Mouse (Mus musculus) CH12.LX (cell line): ENCODE data around the gene Spty2d1. TPM values are rescaled to one million over a fixed set of nuclear protein-coding genes. Genes with fewer than 3 reads are reported as not detected.

Experiments used
- DNase-seq: peaks from one replicate; pipeline ENCODE4 v3.0.0-alpha.2; 2013; ENCODE audit errors: extremely low read depth
- H3K27ac ChIP-seq: 2 replicates; pipeline ENCODE4 v1.5.1; 2012; ENCODE audit warnings: low read depth, mild to moderate bottlenecking, control low read depth, moderate library complexity; ENCODE audit not compliant: insufficient read depth
- H3K27me3 ChIP-seq: replicated peaks from 2 replicates; pipeline ENCODE3; 2012; ENCODE audit warnings: inconsistent platforms
- H3K36me3 ChIP-seq, 2 experiments: replicated peaks in 1 of 2; 2 replicates each; pipeline versions ENCODE3 to v1.6.1; 2012; ENCODE audit warnings: inconsistent platforms in 1 of 2, low read length in 1 of 2, mild to moderate bottlenecking in 1 of 2, mixed read lengths in 1 of 2, moderate library complexity in 1 of 2; ENCODE audit not compliant: control insufficient read depth in 1 of 2, insufficient read depth in 1 of 2
- H3K4me1 ChIP-seq, 2 experiments: 2 replicates each; pipeline ENCODE4 v1.6.1; 2012; ENCODE audit warnings: inconsistent platforms in 1 of 2, moderate library complexity in 1 of 2; ENCODE audit not compliant: insufficient read depth in 2 of 2, control insufficient read depth in 1 of 2
- H3K4me2 ChIP-seq: 2 replicates; pipeline ENCODE4 v1.6.1; 2012; ENCODE audit warnings: low read depth, mild to moderate bottlenecking, control low read depth; ENCODE audit not compliant: poor library complexity, insufficient read depth, severe bottlenecking
- H3K4me3 ChIP-seq, 3 experiments: fragments of 150-350 bp in 1 of 3; sonication (generic) in 1 of 3; replicated peaks in 1 of 3; 2 replicates each; pipeline versions ENCODE3 to v1.5.1; 2011 to 2012; ENCODE audit warnings: low read depth in 2 of 3, low read length in 2 of 3, mild to moderate bottlenecking in 2 of 3, moderate library complexity in 2 of 3, control low read depth in 1 of 3, improper control_type of control experiment in 1 of 3, inconsistent platforms in 1 of 3, mixed read lengths in 1 of 3; ENCODE audit not compliant: poor library complexity in 1 of 3
- H3K79me2 ChIP-seq: replicated peaks from 2 replicates; pipeline ENCODE4 v1.6.1; 2012; ENCODE audit warnings: mild to moderate bottlenecking, moderate library complexity; ENCODE audit not compliant: control insufficient read depth, poor library complexity, insufficient read depth, severe bottlenecking; ENCODE audit errors: extremely low read depth
- H3K9ac ChIP-seq: 2 replicates; pipeline ENCODE4 v1.6.1; 2012; ENCODE audit warnings: low read depth, mild to moderate bottlenecking, control low read depth, moderate library complexity; ENCODE audit not compliant: insufficient read depth
- H3K9me3 ChIP-seq: replicated peaks from 2 replicates; pipeline ENCODE3; 2012; ENCODE audit warnings: low read length, inconsistent platforms, mixed read lengths
- CHD2 ChIP-seq: IDR thresholded peaks from 2 replicates; pipeline ENCODE4 v1.6.1; 2011; ENCODE audit warnings: low read length, improper control_type of control experiment
- CTCF ChIP-seq, 2 experiments: IDR thresholded peaks in 1 of 2; conservative IDR thresholded peaks in 1 of 2; 2 replicates each; pipeline ENCODE4 v1.5.1; 2011 to 2012; ENCODE audit warnings: low read depth in 2 of 2, low read length in 2 of 2, improper control_type of control experiment in 1 of 2, inconsistent platforms in 1 of 2, mild to moderate bottlenecking in 1 of 2, moderate library complexity in 1 of 2
- ELF1 ChIP-seq: IDR thresholded peaks from 2 replicates; pipeline ENCODE4 v1.6.1; 2014; ENCODE audit warnings: low read depth, mild to moderate bottlenecking, inconsistent platforms, low read length, improper control_type of control experiment
- HCFC1 ChIP-seq: IDR thresholded peaks from 2 replicates; pipeline ENCODE4 v1.6.1; 2012; ENCODE audit warnings: low read depth, mild to moderate bottlenecking, inconsistent platforms, low read length, improper control_type of control experiment
- IRF4 ChIP-seq: IDR thresholded peaks from 2 replicates; pipeline ENCODE4 v1.6.1; 2014; ENCODE audit warnings: low read depth, mild to moderate bottlenecking, inconsistent platforms, low read length, improper control_type of control experiment
- MEF2A ChIP-seq: IDR thresholded peaks from 2 replicates; pipeline ENCODE4 v1.6.1; 2014; ENCODE audit warnings: low read depth, mild to moderate bottlenecking, inconsistent platforms, low read length, improper control_type of control experiment, borderline replicate concordance
- MXI1 ChIP-seq: IDR thresholded peaks from 2 replicates; pipeline ENCODE4 v1.6.1; 2011; ENCODE audit warnings: mild to moderate bottlenecking, low read depth, low read length, improper control_type of control experiment
- MYC ChIP-seq: IDR thresholded peaks from 2 replicates; pipeline ENCODE4 v1.6.1; 2011; ENCODE audit warnings: low read depth, mild to moderate bottlenecking, improper control_type of control experiment, low read length
- NELFE ChIP-seq: IDR thresholded peaks from 2 replicates; pipeline ENCODE4 v1.6.1; 2011; ENCODE audit warnings: low read depth, low read length, improper control_type of control experiment
- POLR2A ChIP-seq: IDR thresholded peaks from 2 replicates; pipeline ENCODE4 v1.6.1; 2011; ENCODE audit warnings: low read depth, mild to moderate bottlenecking, improper control_type of control experiment, low read length
- RAD21 ChIP-seq: IDR thresholded peaks from 2 replicates; pipeline ENCODE4 v1.6.1; 2011; ENCODE audit warnings: low read depth, mild to moderate bottlenecking, low read length, improper control_type of control experiment, moderate library complexity
- RCOR1 ChIP-seq: conservative IDR thresholded peaks from 2 replicates; pipeline ENCODE4 v1.6.1; 2012; ENCODE audit warnings: low read depth, mild to moderate bottlenecking, inconsistent platforms, low read length, improper control_type of control experiment
- SIN3A ChIP-seq: IDR thresholded peaks from 2 replicates; pipeline ENCODE4 v1.6.1; 2012; ENCODE audit warnings: low read length, improper control_type of control experiment, inconsistent platforms
- TBP ChIP-seq: conservative IDR thresholded peaks from 2 replicates; pipeline ENCODE4 v1.6.1; 2011; ENCODE audit warnings: low read depth, low read length, improper control_type of control experiment
- TCF12 ChIP-seq: IDR thresholded peaks from 2 replicates; pipeline ENCODE4 v1.6.1; 2014; ENCODE audit warnings: low read depth, mild to moderate bottlenecking, inconsistent platforms, low read length, improper control_type of control experiment
- UBTF ChIP-seq: IDR thresholded peaks from 2 replicates; pipeline ENCODE4 v1.6.1; 2012; ENCODE audit warnings: low read depth, mild to moderate bottlenecking, inconsistent platforms, low read length, improper control_type of control experiment, moderate library complexity
- ZMIZ1 ChIP-seq: IDR thresholded peaks from 2 replicates; pipeline ENCODE4 v1.6.1; 2012; ENCODE audit warnings: low read depth, mild to moderate bottlenecking, inconsistent platforms, low read length, improper control_type of control experiment
- ZNF384 ChIP-seq: IDR thresholded peaks from 2 replicates; pipeline ENCODE4 v1.6.1; 2012; ENCODE audit warnings: low read depth, low read length, improper control_type of control experiment, inconsistent platforms
- dilution Hi-C: fragments of 300-500 bp; cut with MboI; formaldehyde crosslinking; loops from 2 replicates; pipeline ENCODE4 v1.14.3; 2020; ENCODE audit warnings: low sequenced_read_pairs; ENCODE audit not compliant: extremely low pct_unique_long_range_greater_than_20kb, extremely low pct_ligation_motif_present
- in situ Hi-C: fragments of 300-500 bp; cut with MboI; formaldehyde crosslinking; loops from 3 replicates; pipeline ENCODE4 v1.14.3; 2019; ENCODE audit warnings: low sequenced_read_pairs, low pct_ligation_motif_present, low pct_unique_long_range_greater_than_20kb, mixed read lengths
- polyA plus RNA-seq: library from polyadenylated mRNA; unstranded; fragments of >175 nt; gene quantifications from 2 replicates; pipeline ENCODE4 v1.2.1, GENCODE M21; 2012; ENCODE audit warnings: low read depth; ENCODE audit not compliant: insufficient read length
- total RNA-seq, 2 experiments: library from RNA; depleted of rRNA; stranded (reverse); fragments of 300-350 nt in 1 of 2; fragments of >200 nt in 1 of 2; gene quantifications; 2 replicates each; pipeline ENCODE4 v1.2.3; 2012 to 2014

Gene Spty2d1
- total and polyA plus RNA-seq, 3 experiments, result 10.5 to 32.6 (median 22.9) TPM

GRCm38 (mm10) chr7:46983280-46983679, 24.9 kb downstream of the Spty2d1 start, which contains the start of gene Gm9999:
TSS of gene Gm9999 (plus strand) at chr7:46983580.
- H3K4me2 ChIP-seq, result no peak within 1 kb of the TSS
- dilution Hi-C loops, result no loop called here
- H3K27ac ChIP-seq, result no peak within 1 kb of the TSS
- H3K36me3 ChIP-seq, result no peaks in the 10 kb centered on the region
- peaks cover 2 to 13% of the 10 kb centered on the region in 2 experiments; a peak in 3 of 4 replicates for H3K4me1 ChIP-seq
- in situ Hi-C loops, result no loop called here
- no peaks in the 10 kb centered on the region for H3K27me3 ChIP-seq
- no peak for TF ChIP-seq POLR2A
- no peak for TF ChIP-seq RAD21
- no peak for TF ChIP-seq SIN3A
- TF ChIP-seq ZNF384, result no peak
- no peak for TF ChIP-seq CHD2
- TF ChIP-seq TCF12, result no peak
- no peak for TF ChIP-seq MYC
- no peak for TF ChIP-seq UBTF
- TF ChIP-seq TBP, result no peak
- TF ChIP-seq, all 38 proteins: peak for 0
- Histone ChIP-seq H3K9ac (no peak within 1 kb of the TSS), H3K9me3 (no peaks in the 10 kb centered on the region), H3K79me2 (no peaks in the 10 kb centered on the region), H3K4me3 (no peak within 1 kb of the TSS)
- DNase-seq, result no peak

- no peaks in the 10 kb centered on the region for H3K79me2 ChIP-seq
- H3K36me3 ChIP-seq, result no peaks in the 10 kb centered on the region
- dilution Hi-C loops (no loop called here), in situ Hi-C loops (no loop called here)
- H3K4me2 ChIP-seq, result no peak overlapping the region
- H3K27me3 ChIP-seq, result no peaks in the 10 kb centered on the region
- H3K27ac ChIP-seq, result no peak overlapping the region
- H3K9me3 ChIP-seq, result no peaks in the 10 kb centered on the region
- TF ChIP-seq ELF1 (no peak), MXI1 (no peak), NELFE (no peak), MEF2A (no peak), ZMIZ1 (no peak), CTCF (conservative IDR thresholded peaks at IDR 0.05 in 1 of 2, IDR thresholded peaks at IDR 0.05 in 1 of 2; ENCODE audit: low read depth in 2 of 2, low read length in 2 of 2) (no peak), HCFC1 (no peak), IRF4 (no peak), RCOR1 (no peak)
- no peak for DNase-seq
- H3K9ac ChIP-seq, result no peak overlapping the region
- H3K4me3 ChIP-seq, result no peak overlapping the region
- no peaks in the 10 kb centered on the region for H3K4me1 ChIP-seq
These were observed 32.8 kb downstream of the Spty2d1 start for GRCm38 (mm10) chr7:46975456-46975855.
